Mouse (Mus musculus) lung, adult 2 months (tissue): ENCODE data around the gene Bpi.

Source experiments
- CTCF ChIP-seq: fragments of 200-500 bp; IDR thresholded peaks from 2 replicates; pipeline ENCODE4 v1.5.1; 2011; ENCODE audit warnings: mild to moderate bottlenecking, low read length, control low read depth; ENCODE audit not compliant: insufficient read depth
- POLR2A ChIP-seq: fragments of 200-500 bp; IDR thresholded peaks from 2 replicates; pipeline ENCODE4 v1.6.1; 2011; ENCODE audit warnings: low read depth, mild to moderate bottlenecking, control low read depth, low read length, borderline replicate concordance; ENCODE audit errors: extremely low read depth

DNA sequence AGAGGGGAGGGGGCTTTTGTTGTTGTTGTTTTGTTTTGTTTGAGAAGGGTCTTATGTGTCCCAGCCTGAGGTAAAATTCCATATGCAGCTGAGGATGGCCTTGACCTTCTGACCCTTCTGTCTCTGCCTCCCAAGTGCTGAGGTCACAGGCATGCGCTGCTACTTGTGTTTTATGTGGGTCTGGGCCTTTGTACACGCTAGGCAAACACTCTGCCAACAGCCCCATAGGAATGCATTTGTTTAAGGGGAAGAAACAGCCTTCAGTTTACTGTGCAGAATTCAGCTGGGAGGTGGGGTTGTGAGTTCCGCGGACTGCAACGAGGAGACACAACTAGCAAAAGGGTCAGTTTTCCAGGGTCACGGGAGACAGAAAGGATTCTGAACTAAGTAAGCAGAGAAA, 27.3 kb upstream of the Bpi start:
- TF ChIP-seq POLR2A (no peak), CTCF (no peak)
